Mouse (Mus musculus) forebrain, embryonic 14.5 days (tissue): ENCODE results near the gene Cib3. TPM values are rescaled to one million over a fixed set of nuclear protein-coding genes. Genes with fewer than 3 reads are reported as not detected.

ENCODE experiments used
- ATAC-seq: fragments of 200-750 bp; cut with Nextera tagmentation; 2 replicates; pipeline ENCODE4 v1.8.0; 2017; ENCODE audit warnings: mild to moderate bottlenecking, moderate library complexity
- DNase-seq: peaks from one replicate; pipeline ENCODE4 v3.0.0-alpha.2; 2015; ENCODE audit warnings: low spot score
- H3K27ac ChIP-seq: fragments of 300-500 bp; sonication (generic); 2 replicates; pipeline ENCODE4 v1.5.1; 2014; ENCODE audit warnings: low read depth, mild to moderate bottlenecking, control low read depth, low read length, moderate library complexity
- H3K27me3 ChIP-seq: fragments of 300-500 bp; sonication (generic); replicated peaks from 2 replicates; pipeline ENCODE4 v1.6.1; 2014; ENCODE audit warnings: low read length, control low read depth, mixed read lengths; ENCODE audit not compliant: control insufficient read depth, insufficient read depth
- H3K36me3 ChIP-seq: fragments of 300-500 bp; sonication (generic); 2 replicates; pipeline ENCODE4 v1.6.1; 2014; ENCODE audit warnings: low read length, control low read depth; ENCODE audit not compliant: control insufficient read depth, insufficient read depth
- H3K4me1 ChIP-seq: fragments of 300-500 bp; sonication (generic); 2 replicates; pipeline ENCODE4 v1.6.1; 2014; ENCODE audit warnings: antibody characterized with exemption, low read length, control low read depth; ENCODE audit not compliant: control insufficient read depth, insufficient read depth
- H3K4me2 ChIP-seq: fragments of 300-500 bp; sonication (generic); 2 replicates; pipeline ENCODE4 v1.6.1; 2014; ENCODE audit warnings: mild to moderate bottlenecking, control low read depth, low read length
- H3K4me3 ChIP-seq: fragments of 300-500 bp; sonication (generic); 2 replicates; pipeline ENCODE4 v1.5.1; 2014; ENCODE audit warnings: low read depth, low read length, control low read depth
- H3K9ac ChIP-seq: fragments of 300-500 bp; sonication (generic); 2 replicates; pipeline ENCODE4 v1.6.1; 2014; ENCODE audit warnings: mild to moderate bottlenecking, low read length, control low read depth, moderate library complexity
- H3K9me3 ChIP-seq: fragments of 300-500 bp; sonication (generic); replicated peaks from 2 replicates; pipeline ENCODE4 v1.6.1; 2016; ENCODE audit warnings: low read length, control low read depth, mixed read lengths; ENCODE audit not compliant: control insufficient read depth
- WGBS: fragments of 180-500 bp; shearing (Covaris S2); extraction: QIAGEN DNeasy Blood & Tissue Kit; methylation state at CpG from one replicate; pipeline ENCODE4 v1.1.7; 2014; 5-methylcytosine and 5-hydroxymethylcytosine counted together
- polyA plus RNA-seq: library from polyadenylated mRNA; unstranded; fragments of >200 nt; fragmentation: Nextera tagmentation; extraction: Ambion mirVana; gene quantifications from 2 replicates; pipeline ENCODE4 v1.2.1, GENCODE M21; 2014

The Cib3 gene
- polyA plus RNA-seq, 1 experiment from 2014 or later: not detected

- no peak overlapping the region for H3K27ac ChIP-seq
- no peaks in the 10 kb centered on the region for H3K4me1 ChIP-seq
- H3K9me3 ChIP-seq: no peaks in the 10 kb centered on the region
- no peak overlapping the region for H3K9ac ChIP-seq
- no peaks in the 10 kb centered on the region for H3K36me3 ChIP-seq
- H3K4me3 ChIP-seq: no peak overlapping the region
- DNase-seq: no peak
- ATAC-seq: no peak
- H3K4me2 ChIP-seq: no peak overlapping the region
- 83% methylated on average over 2 of the region's 2 CpGs for WGBS
- no peaks in the 10 kb centered on the region for H3K27me3 ChIP-seq
Measured at GRCm38 (mm10) chr8:72190215-72190539, 22.5 kb downstream of the Cib3 start.

GRCm38 (mm10) chr8:72189417-72190214, 23.0 kb downstream of the Cib3 start, which contains the start of gene Hsh2d:
Gene Hsh2d, plus strand, starts transcription at chr8:72189638.
- no peak within 1 kb of the TSS for H3K4me3 ChIP-seq
- DNase-seq (no peak), ATAC-seq (no peak)
- 73% methylated on average over 12 of the region's 12 CpGs for WGBS
- H3K4me1 ChIP-seq: no peaks in the 10 kb centered on the region
- H3K4me2 ChIP-seq: no peak within 1 kb of the TSS
- H3K9ac ChIP-seq: no peak within 1 kb of the TSS
- no peaks in the 10 kb centered on the region for H3K27me3 ChIP-seq
- no peaks in the 10 kb centered on the region for H3K36me3 ChIP-seq
- H3K27ac ChIP-seq: no peak within 1 kb of the TSS
- H3K9me3 ChIP-seq: no peaks in the 10 kb centered on the region

GRCm38 (mm10) chr8:72187793-72188331, 24.8 kb downstream of the Cib3 start:
- Histone ChIP-seq H3K27ac (no peak overlapping the region), H3K36me3 (no peaks in the 10 kb centered on the region), H3K9ac (no peak overlapping the region), H3K4me2 (no peak overlapping the region), H3K27me3 (no peaks in the 10 kb centered on the region), H3K4me3 (no peak overlapping the region), H3K4me1 (no peaks in the 10 kb centered on the region), H3K9me3 (no peaks in the 10 kb centered on the region)
- ATAC-seq: no peak
- no peak for DNase-seq
- 89% methylated on average over 2 of the region's 2 CpGs for WGBS

- no peaks in the 10 kb centered on the region for H3K4me1 ChIP-seq
- H3K4me3 ChIP-seq: no peak overlapping the region
- peaks cover 32% of the 10 kb centered on the region for H3K36me3 ChIP-seq
- no peak overlapping the region for H3K27ac ChIP-seq
- no peak overlapping the region for H3K9ac ChIP-seq
- no peaks in the 10 kb centered on the region for H3K9me3 ChIP-seq
- no peak overlapping the region for H3K4me2 ChIP-seq
- DNase-seq (peak; percentile 56), ATAC-seq (peak; percentile 60; the same call in 1 of the 2 replicates)
- 65% methylated on average over 2 of the region's 2 CpGs for whole genome bisulfite sequencing
- no peaks in the 10 kb centered on the region for H3K27me3 ChIP-seq
Measured at GRCm38 (mm10) chr8:72183554-72184202, 29.0 kb downstream of the Cib3 start.

- Histone ChIP-seq H3K9ac (no peak overlapping the region), H3K4me1 (no peaks in the 10 kb centered on the region), H3K27ac (no peak overlapping the region), H3K4me3 (no peak overlapping the region), H3K36me3 (peaks cover 95% of the 10 kb centered on the region), H3K4me2 (no peak overlapping the region), H3K27me3 (no peaks in the 10 kb centered on the region), H3K9me3 (no peaks in the 10 kb centered on the region)
- 60% methylated on average over 5 of the region's 5 CpGs for WGBS
- ATAC-seq (peak; percentile 70), DNase-seq (peak; percentile 80)
Measured at GRCm38 (mm10) chr8:72177346-72177925, 35.2 kb downstream of the Cib3 start.

- no peaks in the 10 kb centered on the region for H3K27me3 ChIP-seq
- DNase-seq: no peak
- H3K27ac ChIP-seq: no peak overlapping the region
- no peaks in the 10 kb centered on the region for H3K4me1 ChIP-seq
- WGBS: 91% methylated on average over 3 of the region's 3 CpGs
- peaks cover 76% of the 10 kb centered on the region for H3K36me3 ChIP-seq
- no peaks in the 10 kb centered on the region for H3K9me3 ChIP-seq
- no peak overlapping the region for H3K4me2 ChIP-seq
- no peak overlapping the region for H3K9ac ChIP-seq
- H3K4me3 ChIP-seq: no peak overlapping the region
- no peak for ATAC-seq
Measured at GRCm38 (mm10) chr8:72169681-72170249, 42.9 kb downstream of the Cib3 start.

- H3K4me2 ChIP-seq: no peak overlapping the region
- H3K27me3 ChIP-seq: no peaks in the 10 kb centered on the region
- no peak overlapping the region for H3K4me3 ChIP-seq
- ATAC-seq (no peak), DNase-seq (no peak)
- peaks cover 75% of the 10 kb centered on the region for H3K36me3 ChIP-seq
- no peak overlapping the region for H3K27ac ChIP-seq
- 86% methylated on average over 3 of the region's 3 CpGs for WGBS
- no peak overlapping the region for H3K9ac ChIP-seq
- H3K4me1 ChIP-seq: no peaks in the 10 kb centered on the region
- H3K9me3 ChIP-seq: no peaks in the 10 kb centered on the region
Measured at GRCm38 (mm10) chr8:72169098-72169668, 43.5 kb downstream of the Cib3 start.

GRCm38 (mm10) chr8:72162821-72163220, 49.8 kb downstream of the Cib3 start:
- H3K9me3 ChIP-seq: no peaks in the 10 kb centered on the region
- no peak overlapping the region for H3K9ac ChIP-seq
- H3K4me3 ChIP-seq: no peak overlapping the region
- peaks cover 14% of the 10 kb centered on the region; the same call in 1 of the 2 replicates for H3K36me3 ChIP-seq
- DNase-seq (no peak), ATAC-seq (no peak)
- H3K27me3 ChIP-seq: no peaks in the 10 kb centered on the region
- peak overlapping the region; percentile 88; the same call in 1 of the 2 replicates for H3K4me2 ChIP-seq
- peaks cover 12% of the 10 kb centered on the region; the same call in 1 of the 2 replicates for H3K4me1 ChIP-seq
- no peak overlapping the region for H3K27ac ChIP-seq
